Mouse (Mus musculus) stomach, embryonic 14.5 days (tissue): ENCODE measurements around the gene Chic2. TPM values are rescaled to one million over a fixed set of nuclear protein-coding genes. Genes with fewer than 3 reads are reported as not detected.
A peak's percentile ranks its signal among the peaks of the same experiment; 100 is the strongest.

Experiments used
- ATAC-seq: fragments of 200-750 bp; cut with Nextera tagmentation; 2 replicates; pipeline ENCODE4 v1.8.0; 2017; ENCODE audit warnings: low read depth, moderate TSS enrichment; ENCODE audit not compliant: insufficient number of reproducible peaks, insufficient read depth, low FRiP score
- H3K27ac ChIP-seq: fragments of 300-500 bp; sonication (generic); 2 replicates; pipeline ENCODE4 v1.5.1; 2014; ENCODE audit warnings: mild to moderate bottlenecking, low read length, moderate library complexity, mixed read lengths
- H3K27me3 ChIP-seq: fragments of 300-500 bp; sonication (generic); 2 replicates; pipeline ENCODE4 v1.6.1; 2014; ENCODE audit warnings: low read length, control low read depth, mixed read lengths; ENCODE audit not compliant: control insufficient read depth, insufficient read depth
- H3K36me3 ChIP-seq: fragments of 300-500 bp; sonication (generic); 2 replicates; pipeline ENCODE4 v1.6.1; 2014; ENCODE audit warnings: mild to moderate bottlenecking, control low read depth, low read length, moderate library complexity, mixed read lengths; ENCODE audit not compliant: control insufficient read depth, insufficient read depth
- H3K4me1 ChIP-seq: fragments of 300-500 bp; sonication (generic); 2 replicates; pipeline ENCODE4 v1.6.1; 2014; ENCODE audit warnings: low read length, control low read depth, mixed read lengths; ENCODE audit not compliant: control insufficient read depth, insufficient read depth
- H3K4me2 ChIP-seq: fragments of 300-500 bp; sonication (generic); replicated peaks from 2 replicates; pipeline ENCODE4 v1.6.1; 2014; ENCODE audit warnings: low read depth, low read length, control low read depth
- H3K4me3 ChIP-seq: fragments of 300-500 bp; sonication (generic); 2 replicates; pipeline ENCODE4 v1.5.1; 2014; ENCODE audit warnings: low read depth, low read length, control low read depth
- H3K9ac ChIP-seq: fragments of 300-500 bp; sonication (generic); replicated peaks from 2 replicates; pipeline ENCODE4 v1.6.1; 2014; ENCODE audit warnings: low read depth, mild to moderate bottlenecking, control low read depth, low read length, moderate library complexity, mixed read lengths
- H3K9me3 ChIP-seq: fragments of 300-500 bp; sonication (generic); 2 replicates; pipeline ENCODE4 v1.6.1; 2016; ENCODE audit warnings: low read depth, low read length, control low read depth; ENCODE audit not compliant: control insufficient read depth
- WGBS: fragments of 180-500 bp; shearing (Covaris S2); extraction: QIAGEN DNeasy Blood & Tissue Kit; methylation state at CpG from one replicate; pipeline ENCODE4 v1.1.7; 2014; 5-methylcytosine and 5-hydroxymethylcytosine counted together
- polyA plus RNA-seq: library from polyadenylated mRNA; unstranded; fragments of >200 nt; fragmentation: Nextera tagmentation; extraction: Ambion mirVana; gene quantifications from 2 replicates; pipeline ENCODE4 v1.2.1, GENCODE M21; 2014

Gene Chic2
- polyA plus RNA-seq, 1 experiment from 2014 or later, result 42.7 TPM

DNA sequence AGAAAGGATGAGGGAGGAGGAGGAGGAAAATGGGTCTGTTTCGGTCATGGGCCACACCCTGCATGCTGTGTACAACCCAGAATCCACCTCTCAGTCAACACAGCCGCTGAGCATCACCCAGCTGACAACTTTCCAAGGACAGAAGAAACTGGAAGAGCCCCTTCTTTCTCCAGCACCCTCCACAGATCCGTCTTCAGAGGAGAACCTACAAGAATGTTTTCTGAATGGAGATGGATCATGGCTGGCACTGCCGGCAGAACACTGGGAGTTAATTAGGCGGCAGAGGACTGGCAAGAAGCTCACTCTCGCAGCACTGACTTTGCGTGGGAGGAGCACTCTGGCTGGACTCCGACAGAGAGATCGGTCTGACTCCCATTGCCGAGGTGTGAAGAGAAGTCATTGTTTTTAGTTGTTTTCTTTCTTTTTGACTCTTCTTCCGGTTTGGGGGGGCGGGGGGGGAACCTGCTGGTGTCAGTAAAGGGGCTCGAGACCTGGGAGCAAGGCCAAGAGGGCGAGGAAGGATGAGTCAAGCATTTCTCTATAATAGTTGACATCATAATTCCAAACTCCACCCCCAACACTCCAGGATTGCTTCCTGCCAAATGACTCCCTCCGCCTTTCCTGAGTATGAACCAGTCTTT is 2.2 kb upstream of the Chic2 start:
- H3K27me3 ChIP-seq, result no peaks in the 10 kb centered on the region
- H3K4me3 ChIP-seq, result no peak overlapping the region
- H3K9me3 ChIP-seq, result no peaks in the 10 kb centered on the region
- no peak overlapping the region for H3K27ac ChIP-seq
- H3K4me1 ChIP-seq, result 0 out of 2 replicates have a peak, but pooled peaks cover 5% of the 10 kb centered on the region
- no peak for ATAC-seq
- no peaks in the 10 kb centered on the region for H3K36me3 ChIP-seq
- no peak overlapping the region for H3K4me2 ChIP-seq
- WGBS, result 46% methylated on average over 15 of the region's 15 CpGs
- H3K9ac ChIP-seq, result no peak overlapping the region

DNA sequence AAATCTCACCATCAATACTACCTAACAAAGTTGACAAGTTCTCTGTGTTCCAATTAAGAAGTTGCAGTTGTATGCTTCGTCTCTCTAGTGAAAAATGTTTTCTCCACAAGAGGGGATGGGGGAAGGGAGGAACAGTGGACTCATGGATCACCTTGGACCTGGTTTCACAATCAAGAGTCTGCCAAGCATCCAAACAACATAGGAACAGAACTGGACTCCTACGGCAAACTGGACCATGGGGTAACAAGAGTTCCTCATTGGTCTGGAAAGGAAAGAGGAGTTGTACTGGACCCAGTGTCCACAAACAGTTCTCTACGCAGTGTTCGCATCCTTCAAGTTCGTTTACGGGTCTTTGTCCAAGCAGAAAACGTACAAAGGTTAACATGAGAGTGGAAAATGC is 797 bp upstream of the Chic2 start:
- Histone ChIP-seq H3K9ac (no peak overlapping the region), H3K4me3 (no peak overlapping the region), H3K27ac (no peak overlapping the region), H3K4me1 (0 out of 2 replicates have a peak, but pooled peaks cover 5% of the 10 kb centered on the region), H3K27me3 (no peaks in the 10 kb centered on the region), H3K9me3 (no peaks in the 10 kb centered on the region), H3K36me3 (no peaks in the 10 kb centered on the region), H3K4me2 (no peak overlapping the region)
- ATAC-seq, result no peak
- WGBS, result 76% methylated on average over 7 of the region's 7 CpGs

DNA sequence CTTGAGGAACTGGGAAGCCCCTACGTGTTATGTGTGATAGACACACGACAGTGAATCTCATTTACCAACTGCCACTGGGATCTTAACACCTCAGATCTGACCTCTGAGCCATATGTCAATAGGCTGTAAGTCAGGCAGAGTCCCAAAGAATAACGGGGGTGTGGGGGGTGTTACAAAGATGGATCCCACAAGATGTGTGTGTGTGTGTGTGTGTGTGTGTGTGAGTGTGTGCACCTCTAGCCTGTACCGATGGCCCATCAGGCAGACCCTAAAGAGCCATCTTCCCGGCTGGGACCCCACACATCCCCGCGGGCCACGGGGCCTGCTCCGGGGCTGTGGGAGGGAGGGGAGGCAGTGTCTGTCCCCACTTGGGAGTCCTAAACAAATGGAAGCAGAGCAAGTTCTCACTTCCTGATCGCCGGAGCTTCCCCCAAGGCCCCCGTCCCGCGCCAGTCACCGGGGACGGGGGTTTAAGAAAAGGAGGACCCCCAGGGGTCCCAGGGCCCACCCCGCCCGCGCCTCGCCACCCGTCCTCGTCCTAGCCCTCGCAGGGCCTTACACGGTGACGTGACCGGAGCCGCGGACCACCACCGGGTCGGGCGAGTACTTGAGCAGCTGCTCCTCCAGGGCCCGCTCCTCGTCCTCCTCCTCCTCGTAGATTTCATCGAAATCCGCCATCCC is 813 bp downstream of the Chic2 start:
- peak overlapping the region; percentile 99 for H3K9ac ChIP-seq
- peak overlapping the region; percentile 88 for H3K27ac ChIP-seq
- peak overlapping the region; percentile 87 for H3K4me2 ChIP-seq
- H3K36me3 ChIP-seq, result no peaks in the 10 kb centered on the region
- H3K4me3 ChIP-seq, result peak overlapping the region; percentile 97
- H3K27me3 ChIP-seq, result no peaks in the 10 kb centered on the region
- no peaks in the 10 kb centered on the region for H3K9me3 ChIP-seq
- under 1% methylated on average over 36 of the region's 36 CpGs for WGBS
- H3K4me1 ChIP-seq, result 0 out of 2 replicates have a peak, but pooled peaks cover 5% of the 10 kb centered on the region
- peak; percentile 62 for ATAC-seq

DNA sequence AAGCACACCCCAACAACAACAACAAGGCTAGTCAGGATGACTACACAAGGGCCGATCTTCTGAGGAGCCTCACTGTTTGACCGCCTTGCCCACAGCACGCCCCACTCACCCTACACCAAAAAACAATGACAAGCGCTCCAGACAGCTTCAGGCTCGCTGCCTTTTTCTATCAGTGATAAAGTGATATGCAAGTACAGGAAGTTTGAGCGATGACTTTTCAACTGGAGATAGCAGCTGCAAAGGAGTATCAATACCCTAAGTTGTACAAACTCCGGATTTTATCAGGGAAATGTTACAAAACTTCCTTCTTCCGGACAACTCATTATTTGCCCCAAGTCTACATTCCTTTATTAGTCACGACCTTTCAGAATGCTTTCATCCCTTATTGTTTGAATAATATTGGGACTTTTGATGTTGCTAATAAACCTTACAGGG is 1.5 kb downstream of the Chic2 start:
- 0 out of 2 replicates have a peak, but pooled peaks cover 5% of the 10 kb centered on the region for H3K4me1 ChIP-seq
- H3K9ac ChIP-seq, result 0 out of 2 replicates have a peak overlapping the region, but pooled peaks have one; percentile 99
- peak overlapping the region; percentile 97 for H3K4me3 ChIP-seq
- H3K27ac ChIP-seq, result no peak overlapping the region
- no peaks in the 10 kb centered on the region for H3K9me3 ChIP-seq
- H3K4me2 ChIP-seq, result peak overlapping the region; percentile 87
- 25% methylated on average over 9 of the region's 9 CpGs for WGBS
- ATAC-seq, result no peak
- no peaks in the 10 kb centered on the region for H3K36me3 ChIP-seq
- H3K27me3 ChIP-seq, result no peaks in the 10 kb centered on the region

DNA sequence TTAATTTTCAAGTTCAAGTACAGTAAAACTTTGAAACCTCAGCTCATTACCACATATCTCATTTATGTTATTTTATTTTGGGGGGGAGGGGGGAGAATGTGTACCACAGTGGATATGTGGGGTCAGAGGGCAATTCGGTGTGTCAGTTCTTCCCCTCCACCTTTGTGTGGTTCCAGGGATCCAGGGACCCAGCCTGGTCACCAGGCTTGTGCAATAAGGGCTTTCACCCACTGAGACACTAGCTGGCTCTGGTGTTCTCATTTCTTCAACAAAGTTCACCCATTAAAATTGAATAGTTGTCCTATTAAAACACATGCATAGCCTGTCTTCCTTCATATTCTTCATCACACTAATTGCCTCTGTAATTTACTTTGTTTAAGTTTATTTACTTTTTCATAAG is 5.3 kb downstream of the Chic2 start:
- H3K27me3 ChIP-seq, result no peaks in the 10 kb centered on the region
- no peak overlapping the region for H3K4me3 ChIP-seq
- H3K27ac ChIP-seq, result no peak overlapping the region
- 91% methylated on average over 1 of the region's 1 CpGs for WGBS
- no peak overlapping the region for H3K9ac ChIP-seq
- H3K9me3 ChIP-seq, result no peaks in the 10 kb centered on the region
- H3K4me1 ChIP-seq, result 0 out of 2 replicates have a peak, but pooled peaks cover 5% of the 10 kb centered on the region
- no peak for ATAC-seq
- H3K36me3 ChIP-seq, result no peaks in the 10 kb centered on the region
- H3K4me2 ChIP-seq, result no peak overlapping the region

DNA sequence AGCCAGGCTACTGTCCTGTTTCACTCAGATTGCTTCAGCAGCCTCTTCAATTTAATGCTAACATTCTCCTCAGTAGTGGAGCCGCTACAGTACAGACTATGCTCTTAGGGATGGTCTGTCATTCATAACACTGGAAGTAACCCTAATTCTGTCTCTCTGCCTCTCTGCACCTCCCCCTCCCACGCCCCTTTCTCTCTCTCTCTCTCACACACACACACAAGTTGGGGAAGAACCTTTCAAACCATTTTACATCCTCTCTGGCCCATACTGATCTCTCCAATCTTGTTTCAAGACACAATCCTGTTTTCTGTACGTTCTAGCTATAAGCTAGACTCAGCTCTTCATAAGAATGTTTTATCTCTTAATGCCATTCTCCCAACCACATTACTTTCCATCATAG is 9.1 kb downstream of the Chic2 start:
- Histone ChIP-seq H3K27ac (no peak overlapping the region), H3K4me3 (no peak overlapping the region), H3K27me3 (no peaks in the 10 kb centered on the region), H3K9ac (no peak overlapping the region), H3K4me1 (no peaks in the 10 kb centered on the region), H3K4me2 (no peak overlapping the region), H3K36me3 (no peaks in the 10 kb centered on the region; the same call in 1 of the 2 replicates), H3K9me3 (no peaks in the 10 kb centered on the region)
- no peak for ATAC-seq
- 83% methylated on average over 3 of the region's 3 CpGs for WGBS

DNA sequence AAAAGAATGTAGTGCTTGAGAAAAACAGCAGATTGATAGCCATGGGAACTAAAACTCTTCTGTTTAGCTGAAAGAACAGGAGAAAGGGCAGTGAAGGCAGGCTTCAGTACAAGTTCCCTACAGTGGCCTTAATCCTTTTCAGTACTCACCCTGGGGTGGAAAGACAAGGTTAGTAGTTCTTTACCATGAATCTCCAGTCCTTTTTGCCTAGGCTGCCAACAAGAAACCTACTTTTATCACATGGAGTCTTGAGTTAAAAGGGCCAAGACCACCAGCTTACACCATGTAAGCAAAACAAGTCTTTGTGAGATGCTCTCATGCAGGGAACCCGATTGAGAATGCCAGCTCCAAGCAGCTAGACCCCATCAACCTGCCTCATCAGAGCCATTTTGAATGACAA is 29.8 kb downstream of the Chic2 start:
- no peak overlapping the region for H3K4me3 ChIP-seq
- H3K36me3 ChIP-seq, result peaks cover 3% of the 10 kb centered on the region; the same call in 1 of the 2 replicates
- WGBS, result 64% methylated on average over 1 of the region's 1 CpGs
- H3K27me3 ChIP-seq, result no peaks in the 10 kb centered on the region
- ATAC-seq, result no peak
- no peak overlapping the region for H3K27ac ChIP-seq
- no peak overlapping the region for H3K9ac ChIP-seq
- no peak overlapping the region for H3K4me2 ChIP-seq
- no peaks in the 10 kb centered on the region for H3K9me3 ChIP-seq
- no peaks in the 10 kb centered on the region for H3K4me1 ChIP-seq

DNA sequence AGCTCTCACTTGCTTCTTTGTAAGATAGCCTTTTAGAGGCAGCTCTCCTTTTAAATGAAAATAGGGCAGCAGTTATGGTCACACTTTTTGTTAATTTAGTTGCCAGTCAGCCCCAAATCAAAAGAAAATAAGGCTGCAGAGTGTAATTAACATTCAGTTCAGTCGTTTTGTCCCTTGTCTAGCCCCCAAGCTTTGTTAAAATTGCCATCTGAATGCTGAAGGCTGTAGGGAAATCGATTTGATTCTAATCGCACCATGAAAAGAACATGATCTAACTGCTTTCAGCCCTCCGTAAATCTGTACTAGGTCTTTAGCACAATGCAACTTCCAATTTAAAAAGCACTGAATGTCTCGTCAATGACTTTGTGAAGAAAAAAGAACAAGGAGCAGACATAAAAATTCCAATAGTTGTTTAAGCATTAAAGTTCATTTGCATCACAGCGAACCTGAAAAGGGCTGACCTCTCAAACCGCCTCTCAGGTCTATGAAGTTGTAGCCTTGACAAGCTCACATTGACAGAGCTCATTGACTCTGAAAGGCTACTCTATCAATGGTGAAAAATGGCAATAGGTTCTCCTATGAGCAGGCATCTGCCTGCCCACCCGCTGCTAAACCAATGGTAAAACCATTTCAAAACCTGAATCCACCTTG is 31.7 kb downstream of the Chic2 start:
- H3K27ac ChIP-seq, result no peak overlapping the region
- H3K27me3 ChIP-seq, result no peaks in the 10 kb centered on the region
- H3K4me3 ChIP-seq, result no peak overlapping the region
- no peak overlapping the region for H3K4me2 ChIP-seq
- no peaks in the 10 kb centered on the region; the same call in 1 of the 2 replicates for H3K9me3 ChIP-seq
- 76% methylated on average over 8 of the region's 8 CpGs for WGBS
- no peaks in the 10 kb centered on the region for H3K4me1 ChIP-seq
- H3K36me3 ChIP-seq, result peaks cover 3% of the 10 kb centered on the region
- ATAC-seq, result no peak
- H3K9ac ChIP-seq, result no peak overlapping the region
